Mouse (Mus musculus) heart, embryonic 14.5 days (tissue): ENCODE results near the gene Zfp976. TPM values are rescaled to one million over a fixed set of nuclear protein-coding genes. Genes with fewer than 3 reads are reported as not detected.
"Not testable (repeated sequence)": the region's sequence is repeated elsewhere in the genome, so short reads cannot be mapped to it uniquely, and the experiment has no call there.

Experiments used
- ATAC-seq: fragments of 200-750 bp; cut with Nextera tagmentation; 2 replicates; pipeline ENCODE4 v1.8.0; 2017; ENCODE audit warnings: low read depth, moderate TSS enrichment; ENCODE audit not compliant: insufficient number of reproducible peaks, insufficient read depth, low FRiP score
- H3K27ac ChIP-seq, 2 experiments: fragments of 200-500 bp in 1 of 2; fragments of 300-500 bp in 1 of 2; sonication (generic) in 1 of 2; replicated peaks in 1 of 2; 2 replicates each; pipeline ENCODE4 v1.5.1; 2012 to 2014; ENCODE audit warnings: low read depth in 2 of 2, low read length in 2 of 2, control low read depth in 1 of 2, mild to moderate bottlenecking in 1 of 2, mixed read lengths in 1 of 2; ENCODE audit not compliant: control insufficient read depth in 1 of 2, insufficient read depth in 1 of 2
- H3K27me3 ChIP-seq: fragments of 300-500 bp; sonication (generic); 2 replicates; pipeline ENCODE4 v1.6.1; 2014; ENCODE audit warnings: mild to moderate bottlenecking, low read length, control low read depth; ENCODE audit not compliant: control insufficient read depth, insufficient read depth
- H3K36me3 ChIP-seq: fragments of 300-500 bp; sonication (generic); 2 replicates; pipeline ENCODE4 v1.6.1; 2014; ENCODE audit warnings: mild to moderate bottlenecking, control low read depth, low read length, mixed read lengths; ENCODE audit not compliant: control insufficient read depth, insufficient read depth
- H3K4me1 ChIP-seq, 2 experiments: fragments of 200-500 bp in 1 of 2; fragments of 300-500 bp in 1 of 2; sonication (generic) in 1 of 2; 2 replicates each; pipeline ENCODE4 v1.6.1; 2012 to 2014; ENCODE audit warnings: low read length in 2 of 2, control low read depth in 1 of 2, mixed read lengths in 1 of 2; ENCODE audit not compliant: control insufficient read depth in 2 of 2, insufficient read depth in 2 of 2
- H3K4me2 ChIP-seq: fragments of 300-500 bp; sonication (generic); 2 replicates; pipeline ENCODE4 v1.6.1; 2014; ENCODE audit warnings: mild to moderate bottlenecking, low read length
- H3K4me3 ChIP-seq, 2 experiments: fragments of 200-500 bp in 1 of 2; fragments of 300-500 bp in 1 of 2; sonication (generic) in 1 of 2; 2 replicates each; pipeline ENCODE4 v1.5.1; 2012 to 2014; ENCODE audit warnings: low read length in 2 of 2, mild to moderate bottlenecking in 2 of 2, control low read depth in 1 of 2, low read depth in 1 of 2, moderate library complexity in 1 of 2; ENCODE audit not compliant: control insufficient read depth in 1 of 2, insufficient read depth in 1 of 2
- H3K9ac ChIP-seq: fragments of 300-500 bp; sonication (generic); 2 replicates; pipeline ENCODE4 v1.6.1; 2014; ENCODE audit warnings: mild to moderate bottlenecking, low read length
- H3K9me3 ChIP-seq: fragments of 300-500 bp; sonication (generic); 2 replicates; pipeline ENCODE4 v1.6.1; 2016; ENCODE audit warnings: low read length, control low read depth; ENCODE audit not compliant: control insufficient read depth
- WGBS: fragments of 180-500 bp; shearing (Covaris S2); extraction: QIAGEN DNeasy Blood & Tissue Kit; methylation state at CpG from one replicate; pipeline ENCODE4 v1.1.7; 2014; 5-methylcytosine and 5-hydroxymethylcytosine counted together
- polyA plus RNA-seq: library from polyadenylated mRNA; unstranded; fragments of >200 nt; fragmentation: Nextera tagmentation; extraction: Ambion mirVana; gene quantifications from 2 replicates; pipeline ENCODE4 v1.2.1, GENCODE M21; 2014

The Zfp976 gene
- polyA plus RNA-seq: 0.73 and 1.9 TPM in 2 replicates

- H3K36me3 ChIP-seq, H3K9me3 ChIP-seq, H3K27me3 ChIP-seq, H3K4me1 ChIP-seq, H3K27ac ChIP-seq: not testable (repeated sequence)
- peak; percentile 86 for ATAC-seq
- H3K4me2 ChIP-seq: peak within 1 kb of the TSS; percentile 65
- 2% methylated on average over 25 of the region's 25 CpGs for WGBS
- H3K4me3 ChIP-seq: peak within 1 kb of the TSS; percentile 54 to 75
- H3K9ac ChIP-seq: peak within 1 kb of the TSS; percentile 70
These were observed at the start of gene Zfp976 for GRCm38 (mm10) chr7:42642152-42643115. TSS of gene Zfp976 (minus strand) at chr7:42642588.

GRCm38 (mm10) chr7:42680081-42680480, 37.7 kb upstream of the Zfp976 start:
- not testable (repeated sequence) for H3K36me3 ChIP-seq, ATAC-seq
- 92% methylated on average over 6 of the region's 6 CpGs for WGBS

GRCm38 (mm10) chr7:42679646-42680045, 37.3 kb upstream of the Zfp976 start:
- not testable (repeated sequence) for H3K4me2 ChIP-seq, H3K9me3 ChIP-seq, H3K4me3 ChIP-seq, H3K4me1 ChIP-seq, ATAC-seq, H3K9ac ChIP-seq, H3K36me3 ChIP-seq, H3K27ac ChIP-seq, H3K27me3 ChIP-seq

More at GRCm38 (mm10) chr7:42680081-42680480, 37.7 kb upstream of the Zfp976 start:
- H3K27ac ChIP-seq, H3K9me3 ChIP-seq, H3K4me1 ChIP-seq, H3K9ac ChIP-seq, H3K4me2 ChIP-seq, H3K4me3 ChIP-seq, H3K27me3 ChIP-seq: not testable (repeated sequence)

GRCm38 (mm10) chr7:42660140-42660539, 17.8 kb upstream of the Zfp976 start:
- not testable (repeated sequence) for ATAC-seq, H3K4me1 ChIP-seq, H3K4me2 ChIP-seq, H3K27me3 ChIP-seq, H3K9me3 ChIP-seq, H3K9ac ChIP-seq, H3K4me3 ChIP-seq, H3K27ac ChIP-seq
- WGBS: 62% methylated on average over 5 of the region's 5 CpGs
- H3K36me3 ChIP-seq: peaks cover 20% of the 10 kb centered on the region

GRCm38 (mm10) chr7:42655211-42655610, 12.8 kb upstream of the Zfp976 start:
- H3K4me2 ChIP-seq, H3K9me3 ChIP-seq, H3K9ac ChIP-seq, H3K4me3 ChIP-seq, H3K4me1 ChIP-seq, H3K27ac ChIP-seq, H3K27me3 ChIP-seq, H3K36me3 ChIP-seq, ATAC-seq: not testable (repeated sequence)
- WGBS: 68% methylated on average over 2 of the region's 2 CpGs

GRCm38 (mm10) chr7:42643120-42643620, 782 bp upstream of the Zfp976 start:
- not testable (repeated sequence) for H3K36me3 ChIP-seq, ATAC-seq, H3K4me1 ChIP-seq, H3K27me3 ChIP-seq, H3K9me3 ChIP-seq, H3K27ac ChIP-seq
- Histone ChIP-seq H3K4me3 (peak overlapping the region; percentile 54 to 75; a peak in 3 of 4 replicates), H3K4me2 (peak overlapping the region; percentile 65), H3K9ac (peak overlapping the region; percentile 70)
- WGBS: 23% methylated on average over 3 of the region's 3 CpGs

- not testable (repeated sequence) for H3K9me3 ChIP-seq, ATAC-seq, H3K4me2 ChIP-seq, H3K4me1 ChIP-seq, H3K4me3 ChIP-seq, H3K27me3 ChIP-seq, H3K27ac ChIP-seq, H3K9ac ChIP-seq, H3K36me3 ChIP-seq
These were observed 11.4 kb downstream of the Zfp976 start for GRCm38 (mm10) chr7:42631031-42631430.
